Mouse (Mus musculus) CD4-positive naive resting alpha-beta T cell, adult 57 days (primary cell): ENCODE data around the gene Cd69. TPM values are rescaled to one million over a fixed set of nuclear protein-coding genes. Genes with fewer than 3 reads are reported as not detected.

Source experiments
- total RNA-seq: library from RNA; stranded (reverse); gene quantifications from one replicate; pipeline ENCODE4 v1.2.4, GENCODE M21; 2023

Cd69 gene
- 621 TPM for total RNA-seq

GRCm38 (mm10) chr6:129275220-129275619, at the start of gene Cd69:
Gene Cd69, minus strand, starts transcription at chr6:129275436.

Other genes with a start within 250 kb of the Cd69 start
- 6.4 TPM for gene Klrb1f, start 229.5 kb downstream of the Cd69 start, total RNA-seq
- not detected for gene Clec2e, start 174.5 kb downstream of the Cd69 start, total RNA-seq
- gene Clec2d, start 94.8 kb downstream of the Cd69 start, total RNA-seq: 196 TPM
- gene 4922502D21Rik, start 56.4 kb upstream of the Cd69 start, total RNA-seq: not detected
- gene Clec12a, start 67.3 kb upstream of the Cd69 start, total RNA-seq: 1.3 TPM
- gene Clec12b, start 110.4 kb upstream of the Cd69 start, total RNA-seq: not detected
- not detected for gene Clec1b, start 121.9 kb upstream of the Cd69 start, total RNA-seq
- 2.5 TPM for gene Clec9a, start 133.4 kb upstream of the Cd69 start, total RNA-seq
- not detected for gene Clec1a, start 176.6 kb upstream of the Cd69 start, total RNA-seq
- not detected for gene Olr1, start 231.7 kb upstream of the Cd69 start, total RNA-seq
- gene Tmem52b, start 237.1 kb upstream of the Cd69 start, total RNA-seq: not detected